Mouse (Mus musculus): ENCODE data around the gene Kyat3. TPM values are rescaled to one million over a fixed set of nuclear protein-coding genes. Genes with fewer than 3 reads are reported as not detected.

The Kyat3 gene
- polyA plus RNA-seq, 1 experiment from 2014 or later = 5.5 TPM

GRCm38 (mm10) chr3:142743973-142744898, 43.4 kb downstream of the Kyat3 start:
- Histone ChIP-seq H3K27me3 (ENCODE audit: control insufficient read depth, insufficient read depth, low read length) (no peaks in the 10 kb centered on the region), H3K4me1 (replicated peaks; ENCODE audit: control insufficient read depth, insufficient read depth, low read length) (no peaks in the 10 kb centered on the region), H3K9ac (no peak overlapping the region), H3K27ac (no peak overlapping the region), H3K9me3 (ENCODE audit: control insufficient read depth, low read length) (no peaks in the 10 kb centered on the region), H3K36me3 (replicated peaks; ENCODE audit: control insufficient read depth, insufficient read depth) (no peaks in the 10 kb centered on the region), H3K4me2 (replicated peaks) (no peak overlapping the region), H3K4me3 (replicated peaks; ENCODE audit: low read length) (no peak overlapping the region)
- ATAC-seq (ENCODE audit: low FRiP score) (peak; percentile 40; the same call in 1 of the 2 replicates), DNase-seq (ENCODE audit: low spot score) (peak; percentile 78)
- WGBS = 62% methylated on average over 21 of the region's 21 CpGs

- H3K4me1 ChIP-seq (replicated peaks; ENCODE audit: control insufficient read depth, insufficient read depth, low read length) = no peaks in the 10 kb centered on the region
- H3K9ac ChIP-seq = no peak overlapping the region
- H3K4me3 ChIP-seq (replicated peaks; ENCODE audit: low read length) = no peak overlapping the region
- WGBS = 93% methylated on average over 2 of the region's 2 CpGs
- DNase-seq (ENCODE audit: low spot score) (no peak), ATAC-seq (ENCODE audit: low FRiP score) (no peak)
- no peaks in the 10 kb centered on the region for H3K27me3 ChIP-seq (ENCODE audit: control insufficient read depth, insufficient read depth, low read length)
- no peak overlapping the region for H3K27ac ChIP-seq
- H3K36me3 ChIP-seq (replicated peaks; ENCODE audit: control insufficient read depth, insufficient read depth) = no peaks in the 10 kb centered on the region
- no peaks in the 10 kb centered on the region for H3K9me3 ChIP-seq (ENCODE audit: control insufficient read depth, low read length)
- no peak overlapping the region for H3K4me2 ChIP-seq (replicated peaks)
These were observed 44.2 kb downstream of the Kyat3 start for GRCm38 (mm10) chr3:142745076-142745475.

GRCm38 (mm10) chr3:142747673-142748072, 46.8 kb downstream of the Kyat3 start:
- Histone ChIP-seq H3K4me3 (replicated peaks; ENCODE audit: low read length) (no peak overlapping the region), H3K27me3 (ENCODE audit: control insufficient read depth, insufficient read depth, low read length) (no peaks in the 10 kb centered on the region), H3K27ac (no peak overlapping the region), H3K4me1 (replicated peaks; ENCODE audit: control insufficient read depth, insufficient read depth, low read length) (no peaks in the 10 kb centered on the region), H3K9me3 (ENCODE audit: control insufficient read depth, low read length) (no peaks in the 10 kb centered on the region), H3K4me2 (replicated peaks) (no peak overlapping the region), H3K36me3 (replicated peaks; ENCODE audit: control insufficient read depth, insufficient read depth) (no peaks in the 10 kb centered on the region), H3K9ac (no peak overlapping the region)
- ATAC-seq (ENCODE audit: low FRiP score) = no peak
- no peak for DNase-seq (ENCODE audit: low spot score)
- WGBS = 95% methylated on average over 7 of the region's 7 CpGs

- Histone ChIP-seq H3K27me3 (ENCODE audit: control insufficient read depth, insufficient read depth, low read length) (no peaks in the 10 kb centered on the region), H3K36me3 (replicated peaks; ENCODE audit: control insufficient read depth, insufficient read depth) (no peaks in the 10 kb centered on the region), H3K9me3 (ENCODE audit: control insufficient read depth, low read length) (no peaks in the 10 kb centered on the region), H3K4me1 (replicated peaks; ENCODE audit: control insufficient read depth, insufficient read depth, low read length) (no peaks in the 10 kb centered on the region), H3K27ac (no peak overlapping the region), H3K9ac (no peak overlapping the region), H3K4me3 (replicated peaks; ENCODE audit: low read length) (no peak overlapping the region), H3K4me2 (replicated peaks) (no peak overlapping the region)
- DNase-seq (ENCODE audit: low spot score) (no peak), ATAC-seq (ENCODE audit: low FRiP score) (no peak)
- 81% methylated on average over 16 of the region's 16 CpGs for WGBS
These were observed 48.3 kb downstream of the Kyat3 start for GRCm38 (mm10) chr3:142749131-142749530.

GRCm38 (mm10) chr3:142755132-142755867, 54.4 kb downstream of the Kyat3 start:
- Histone ChIP-seq H3K27me3 (ENCODE audit: control insufficient read depth, insufficient read depth, low read length) (no peaks in the 10 kb centered on the region), H3K9me3 (ENCODE audit: control insufficient read depth, low read length) (no peaks in the 10 kb centered on the region), H3K4me1 (replicated peaks; ENCODE audit: control insufficient read depth, insufficient read depth, low read length) (no peaks in the 10 kb centered on the region), H3K4me2 (replicated peaks) (no peak overlapping the region), H3K4me3 (replicated peaks; ENCODE audit: low read length) (no peak overlapping the region), H3K27ac (no peak overlapping the region), H3K9ac (no peak overlapping the region), H3K36me3 (replicated peaks; ENCODE audit: control insufficient read depth, insufficient read depth) (no peaks in the 10 kb centered on the region)
- WGBS = 79% methylated on average over 18 of the region's 18 CpGs
- ATAC-seq (ENCODE audit: low FRiP score) (0 out of 2 replicates have a peak, but pooled peaks have one; percentile 24), DNase-seq (ENCODE audit: low spot score) (peak; percentile 26)

GRCm38 (mm10) chr3:142757841-142758240, 57.0 kb downstream of the Kyat3 start:
- Histone ChIP-seq H3K9me3 (ENCODE audit: control insufficient read depth, low read length) (no peaks in the 10 kb centered on the region), H3K9ac (no peak overlapping the region), H3K27me3 (ENCODE audit: control insufficient read depth, insufficient read depth, low read length) (no peaks in the 10 kb centered on the region), H3K4me3 (replicated peaks; ENCODE audit: low read length) (no peak overlapping the region), H3K27ac (no peak overlapping the region), H3K4me1 (replicated peaks; ENCODE audit: control insufficient read depth, insufficient read depth, low read length) (no peaks in the 10 kb centered on the region), H3K36me3 (replicated peaks; ENCODE audit: control insufficient read depth, insufficient read depth) (no peaks in the 10 kb centered on the region), H3K4me2 (replicated peaks) (no peak overlapping the region)
- ATAC-seq (ENCODE audit: low FRiP score) (no peak), DNase-seq (ENCODE audit: low spot score) (no peak)
- 60% methylated on average over 12 of the region's 12 CpGs for WGBS

- Histone ChIP-seq H3K27me3 (ENCODE audit: control insufficient read depth, insufficient read depth, low read length) (no peaks in the 10 kb centered on the region), H3K4me3 (replicated peaks; ENCODE audit: low read length) (no peak overlapping the region), H3K4me1 (replicated peaks; ENCODE audit: control insufficient read depth, insufficient read depth, low read length) (no peaks in the 10 kb centered on the region), H3K9me3 (ENCODE audit: control insufficient read depth, low read length) (no peaks in the 10 kb centered on the region), H3K9ac (no peak overlapping the region), H3K4me2 (replicated peaks) (no peak overlapping the region), H3K36me3 (replicated peaks; ENCODE audit: control insufficient read depth, insufficient read depth) (no peaks in the 10 kb centered on the region), H3K27ac (no peak overlapping the region)
- no peak for DNase-seq (ENCODE audit: low spot score)
- no peak for ATAC-seq (ENCODE audit: low FRiP score)
- 89% methylated on average over 7 of the region's 7 CpGs for WGBS
These were observed 57.7 kb downstream of the Kyat3 start for GRCm38 (mm10) chr3:142758593-142758992.

- ATAC-seq (ENCODE audit: low FRiP score) (no peak), DNase-seq (ENCODE audit: low spot score) (no peak)
- Histone ChIP-seq H3K9me3 (ENCODE audit: control insufficient read depth, low read length) (no peaks in the 10 kb centered on the region), H3K36me3 (replicated peaks; ENCODE audit: control insufficient read depth, insufficient read depth) (no peaks in the 10 kb centered on the region), H3K4me1 (replicated peaks; ENCODE audit: control insufficient read depth, insufficient read depth, low read length) (no peaks in the 10 kb centered on the region), H3K4me2 (replicated peaks) (no peak overlapping the region), H3K27ac (no peak overlapping the region), H3K27me3 (ENCODE audit: control insufficient read depth, insufficient read depth, low read length) (no peaks in the 10 kb centered on the region), H3K9ac (no peak overlapping the region), H3K4me3 (replicated peaks; ENCODE audit: low read length) (no peak overlapping the region)
- 71% methylated on average over 6 of the region's 6 CpGs for WGBS
These were observed 59.5 kb downstream of the Kyat3 start for GRCm38 (mm10) chr3:142760356-142760755.

GRCm38 (mm10) chr3:142764995-142765777, 64.3 kb downstream of the Kyat3 start, which contains the start of gene Gtf2b:
Gene Gtf2b, plus strand, starts transcription at chr3:142765045.
- Histone ChIP-seq H3K9ac (peak within 1 kb of the TSS; percentile 88), H3K9me3 (ENCODE audit: control insufficient read depth, low read length) (no peaks in the 10 kb centered on the region), H3K4me1 (replicated peaks; ENCODE audit: control insufficient read depth, insufficient read depth, low read length) (peaks cover 15% of the 10 kb centered on the region), H3K27ac (peak within 1 kb of the TSS; percentile 88), H3K27me3 (ENCODE audit: control insufficient read depth, insufficient read depth, low read length) (no peaks in the 10 kb centered on the region), H3K4me3 (replicated peaks; ENCODE audit: low read length) (peak within 1 kb of the TSS; percentile 72), H3K4me2 (replicated peaks) (peak within 1 kb of the TSS; percentile 84), H3K36me3 (replicated peaks; ENCODE audit: control insufficient read depth, insufficient read depth) (no peaks in the 10 kb centered on the region)
- ATAC-seq (ENCODE audit: low FRiP score) (peak; percentile 99), DNase-seq (ENCODE audit: low spot score) (peak; percentile 96)
- under 1% methylated on average over 64 of the region's 64 CpGs for WGBS

Data from hindbrain, embryonic 14.5 days (tissue).